Mouse (Mus musculus): ENCODE measurements around the gene Pllp. TPM values are rescaled to one million over a fixed set of nuclear protein-coding genes. Genes with fewer than 3 reads are reported as not detected.

Gene Pllp
- polyA plus RNA-seq, 1 experiment from 2014 or later: 1.1 TPM

GRCm38 (mm10) chr8:94716841-94717240, 20.8 kb upstream of the Pllp start:
- Histone ChIP-seq H3K27ac (no peak overlapping the region), H3K9me3 (no peaks in the 10 kb centered on the region), H3K4me3 (no peak overlapping the region), H3K27me3 (ENCODE audit: insufficient read depth, poor library complexity, severe bottlenecking) (peaks cover 6% of the 10 kb centered on the region; the same call in 1 of the 2 replicates), H3K4me1 (no peaks in the 10 kb centered on the region), H3K36me3 (no peaks in the 10 kb centered on the region)
- WGBS: 86% methylated on average over 1 of the region's 1 CpGs
- DNase-seq (ENCODE audit: low spot score): no peak

- no peak overlapping the region for H3K4me3 ChIP-seq
- 74% methylated on average over 3 of the region's 3 CpGs for WGBS
- H3K9me3 ChIP-seq: no peaks in the 10 kb centered on the region
- H3K27ac ChIP-seq: no peak overlapping the region
- H3K36me3 ChIP-seq: no peaks in the 10 kb centered on the region
- peaks cover 6% of the 10 kb centered on the region; the same call in 1 of the 2 replicates for H3K27me3 ChIP-seq (ENCODE audit: insufficient read depth, poor library complexity, severe bottlenecking)
- 0 out of 2 replicates have a peak, but pooled peaks cover 4% of the 10 kb centered on the region for H3K4me1 ChIP-seq
- no peak for DNase-seq (ENCODE audit: low spot score)
Measured at GRCm38 (mm10) chr8:94715871-94716270, 19.8 kb upstream of the Pllp start.

GRCm38 (mm10) chr8:94714556-94714955, 18.5 kb upstream of the Pllp start:
- Histone ChIP-seq H3K36me3 (no peaks in the 10 kb centered on the region), H3K27me3 (ENCODE audit: insufficient read depth, poor library complexity, severe bottlenecking) (peaks cover 6% of the 10 kb centered on the region; the same call in 1 of the 2 replicates), H3K9me3 (no peaks in the 10 kb centered on the region), H3K27ac (no peak overlapping the region), H3K4me3 (no peak overlapping the region), H3K4me1 (peaks cover 8% of the 10 kb centered on the region; the same call in 1 of the 2 replicates)
- DNase-seq (ENCODE audit: low spot score): no peak
- 66% methylated on average over 5 of the region's 5 CpGs for WGBS

GRCm38 (mm10) chr8:94711160-94711718, 15.2 kb upstream of the Pllp start:
- no peak overlapping the region for H3K4me3 ChIP-seq
- no peaks in the 10 kb centered on the region for H3K9me3 ChIP-seq
- no peak overlapping the region for H3K27ac ChIP-seq
- H3K4me1 ChIP-seq: peaks cover 20% of the 10 kb centered on the region
- no peaks in the 10 kb centered on the region for H3K36me3 ChIP-seq
- WGBS: 45% methylated on average over 5 of the region's 5 CpGs
- peaks cover 6% of the 10 kb centered on the region; the same call in 1 of the 2 replicates for H3K27me3 ChIP-seq (ENCODE audit: insufficient read depth, poor library complexity, severe bottlenecking)
- DNase-seq (ENCODE audit: low spot score): no peak

GRCm38 (mm10) chr8:94710336-94710735, 14.3 kb upstream of the Pllp start:
- peaks cover 27% of the 10 kb centered on the region for H3K4me1 ChIP-seq
- peaks cover 1% of the 10 kb centered on the region; the same call in 1 of the 2 replicates for H3K27me3 ChIP-seq (ENCODE audit: insufficient read depth, poor library complexity, severe bottlenecking)
- no peaks in the 10 kb centered on the region for H3K9me3 ChIP-seq
- no peaks in the 10 kb centered on the region for H3K36me3 ChIP-seq
- 62% methylated on average over 8 of the region's 8 CpGs for WGBS
- no peak overlapping the region for H3K4me3 ChIP-seq
- no peak for DNase-seq (ENCODE audit: low spot score)
- H3K27ac ChIP-seq: no peak overlapping the region

GRCm38 (mm10) chr8:94706732-94707395, 10.8 kb upstream of the Pllp start:
- WGBS: 64% methylated on average over 9 of the region's 9 CpGs
- H3K9me3 ChIP-seq: no peaks in the 10 kb centered on the region
- no peak for DNase-seq (ENCODE audit: low spot score)
- no peak overlapping the region for H3K4me3 ChIP-seq
- peaks cover 32% of the 10 kb centered on the region for H3K4me1 ChIP-seq
- H3K27ac ChIP-seq: 0 out of 2 replicates have a peak overlapping the region, but pooled peaks have one; percentile 22
- no peaks in the 10 kb centered on the region for H3K27me3 ChIP-seq (ENCODE audit: insufficient read depth, poor library complexity, severe bottlenecking)
- no peaks in the 10 kb centered on the region for H3K36me3 ChIP-seq

GRCm38 (mm10) chr8:94705581-94706245, 9.6 kb upstream of the Pllp start:
- Histone ChIP-seq H3K27me3 (ENCODE audit: insufficient read depth, poor library complexity, severe bottlenecking) (no peaks in the 10 kb centered on the region), H3K9me3 (no peaks in the 10 kb centered on the region), H3K36me3 (no peaks in the 10 kb centered on the region), H3K4me1 (peaks cover 28% of the 10 kb centered on the region), H3K4me3 (no peak overlapping the region), H3K27ac (peak overlapping the region; percentile 42; the same call in 1 of the 2 replicates)
- WGBS: 68% methylated on average over 10 of the region's 10 CpGs
- peak; percentile 71 for DNase-seq (ENCODE audit: low spot score)

- 23% methylated on average over 9 of the region's 9 CpGs for WGBS
- H3K9me3 ChIP-seq: no peaks in the 10 kb centered on the region
- no peaks in the 10 kb centered on the region for H3K27me3 ChIP-seq (ENCODE audit: insufficient read depth, poor library complexity, severe bottlenecking)
- H3K4me1 ChIP-seq: peaks cover 23% of the 10 kb centered on the region
- H3K36me3 ChIP-seq: no peaks in the 10 kb centered on the region
- peak overlapping the region; percentile 65 for H3K4me3 ChIP-seq
- H3K27ac ChIP-seq: peak overlapping the region; percentile 13; the same call in 1 of the 2 replicates
- DNase-seq (ENCODE audit: low spot score): no peak
Measured at GRCm38 (mm10) chr8:94704669-94704984, 8.5 kb upstream of the Pllp start.

- Histone ChIP-seq H3K27ac (peak overlapping the region; percentile 13; the same call in 1 of the 2 replicates), H3K4me3 (peak overlapping the region; percentile 65), H3K36me3 (no peaks in the 10 kb centered on the region), H3K4me1 (peaks cover 23% of the 10 kb centered on the region), H3K9me3 (no peaks in the 10 kb centered on the region), H3K27me3 (ENCODE audit: insufficient read depth, poor library complexity, severe bottlenecking) (0 out of 2 replicates have a peak, but pooled peaks cover 3% of the 10 kb centered on the region)
- WGBS: under 1% methylated on average over 35 of the region's 35 CpGs
- DNase-seq (ENCODE audit: low spot score): peak; percentile 98
Measured at GRCm38 (mm10) chr8:94703972-94704668, 8.0 kb upstream of the Pllp start.

GRCm38 (mm10) chr8:94702844-94703813, 7.1 kb upstream of the Pllp start:
- no peaks in the 10 kb centered on the region for H3K9me3 ChIP-seq
- WGBS: 1% methylated on average over 35 of the region's 35 CpGs
- peak overlapping the region; percentile 65 for H3K4me3 ChIP-seq
- DNase-seq (ENCODE audit: low spot score): peak; percentile 94
- peaks cover 23% of the 10 kb centered on the region for H3K4me1 ChIP-seq
- peaks cover 10% of the 10 kb centered on the region for H3K27me3 ChIP-seq (ENCODE audit: insufficient read depth, poor library complexity, severe bottlenecking)
- peak overlapping the region; percentile 8; the same call in 1 of the 2 replicates for H3K27ac ChIP-seq
- H3K36me3 ChIP-seq: no peaks in the 10 kb centered on the region

GRCm38 (mm10) chr8:94702156-94702555, 6.1 kb upstream of the Pllp start:
- no peaks in the 10 kb centered on the region for H3K36me3 ChIP-seq
- H3K4me1 ChIP-seq: peaks cover 20% of the 10 kb centered on the region
- H3K4me3 ChIP-seq: peak overlapping the region; percentile 65
- H3K27ac ChIP-seq: no peak overlapping the region
- no peaks in the 10 kb centered on the region for H3K9me3 ChIP-seq
- peaks cover 19% of the 10 kb centered on the region for H3K27me3 ChIP-seq (ENCODE audit: insufficient read depth, poor library complexity, severe bottlenecking)
- DNase-seq (ENCODE audit: low spot score): no peak
- WGBS: 68% methylated on average over 3 of the region's 3 CpGs

GRCm38 (mm10) chr8:94700421-94700935, 4.4 kb upstream of the Pllp start:
- no peaks in the 10 kb centered on the region for H3K36me3 ChIP-seq
- WGBS: 82% methylated on average over 4 of the region's 4 CpGs
- H3K9me3 ChIP-seq: no peaks in the 10 kb centered on the region
- H3K4me1 ChIP-seq: peaks cover 11% of the 10 kb centered on the region
- DNase-seq (ENCODE audit: low spot score): no peak
- no peak overlapping the region for H3K27ac ChIP-seq
- no peak overlapping the region for H3K4me3 ChIP-seq
- peaks cover 36% of the 10 kb centered on the region for H3K27me3 ChIP-seq (ENCODE audit: insufficient read depth, poor library complexity, severe bottlenecking)

Data from heart, embryonic 10.5 days (tissue).